Mouse (Mus musculus) intestine, embryonic 16.5 days (tissue): Measurements from ENCODE around the gene Tgfb1i1. TPM values are rescaled to one million over a fixed set of nuclear protein-coding genes. Genes with fewer than 3 reads are reported as not detected.

Experiments
- ATAC-seq: fragments of 200-750 bp; cut with Nextera tagmentation; 2 replicates; pipeline ENCODE4 v1.8.0; 2017; ENCODE audit warnings: moderate TSS enrichment, moderate library complexity
- H3K27ac ChIP-seq: fragments of 300-500 bp; sonication (generic); 2 replicates; pipeline ENCODE4 v1.5.1; 2014; ENCODE audit warnings: mild to moderate bottlenecking, low read length
- H3K27me3 ChIP-seq: fragments of 300-500 bp; sonication (generic); replicated peaks from 2 replicates; pipeline ENCODE4 v1.6.1; 2014; ENCODE audit warnings: low read length, control low read depth, mixed read lengths; ENCODE audit not compliant: control insufficient read depth, insufficient read depth
- H3K36me3 ChIP-seq: fragments of 300-500 bp; sonication (generic); 2 replicates; pipeline ENCODE4 v1.6.1; 2014; ENCODE audit warnings: low read length, control low read depth; ENCODE audit not compliant: control insufficient read depth, insufficient read depth
- H3K4me1 ChIP-seq: fragments of 300-500 bp; sonication (generic); 2 replicates; pipeline ENCODE4 v1.6.1; 2014; ENCODE audit warnings: low read length, control low read depth, mixed read lengths; ENCODE audit not compliant: control insufficient read depth, insufficient read depth
- H3K4me2 ChIP-seq: fragments of 300-500 bp; sonication (generic); 2 replicates; pipeline ENCODE4 v1.6.1; 2014; ENCODE audit warnings: low read depth, low read length, control low read depth
- H3K4me3 ChIP-seq: fragments of 300-500 bp; sonication (generic); 2 replicates; pipeline ENCODE4 v1.5.1; 2014; ENCODE audit warnings: mild to moderate bottlenecking, low read length
- H3K9ac ChIP-seq: fragments of 300-500 bp; sonication (generic); 2 replicates; pipeline ENCODE4 v1.6.1; 2014; ENCODE audit warnings: low read depth, low read length
- H3K9me3 ChIP-seq: fragments of 300-500 bp; sonication (generic); 2 replicates; pipeline ENCODE4 v1.6.1; 2016; ENCODE audit warnings: low read length, control low read depth; ENCODE audit not compliant: control insufficient read depth
- WGBS: fragments of 180-500 bp; shearing (Covaris S2); extraction: QIAGEN DNeasy Blood & Tissue Kit; methylation state at CpG from one replicate; pipeline ENCODE4 v1.1.7; 2014; 5-methylcytosine and 5-hydroxymethylcytosine counted together
- polyA plus RNA-seq: library from polyadenylated mRNA; unstranded; fragments of >200 nt; fragmentation: Nextera tagmentation; extraction: Ambion mirVana; gene quantifications from 2 replicates; pipeline ENCODE4 v1.2.1, GENCODE M21; 2015

Tgfb1i1 gene
- polyA plus RNA-seq, 1 experiment from 2014 or later = 175 TPM

- Histone ChIP-seq H3K9ac (no peak overlapping the region), H3K4me1 (peaks cover 13% of the 10 kb centered on the region), H3K27ac (no peak overlapping the region), H3K36me3 (peaks cover 11% of the 10 kb centered on the region; the same call in 1 of the 2 replicates), H3K9me3 (no peaks in the 10 kb centered on the region), H3K4me3 (no peak overlapping the region), H3K27me3 (no peaks in the 10 kb centered on the region), H3K4me2 (no peak overlapping the region)
- no peak for ATAC-seq
- 93% methylated on average over 27 of the region's 27 CpGs for WGBS
Observed at GRCm38 (mm10) chr7:128240131-128240784, 6.4 kb upstream of the Tgfb1i1 start.

DNA sequence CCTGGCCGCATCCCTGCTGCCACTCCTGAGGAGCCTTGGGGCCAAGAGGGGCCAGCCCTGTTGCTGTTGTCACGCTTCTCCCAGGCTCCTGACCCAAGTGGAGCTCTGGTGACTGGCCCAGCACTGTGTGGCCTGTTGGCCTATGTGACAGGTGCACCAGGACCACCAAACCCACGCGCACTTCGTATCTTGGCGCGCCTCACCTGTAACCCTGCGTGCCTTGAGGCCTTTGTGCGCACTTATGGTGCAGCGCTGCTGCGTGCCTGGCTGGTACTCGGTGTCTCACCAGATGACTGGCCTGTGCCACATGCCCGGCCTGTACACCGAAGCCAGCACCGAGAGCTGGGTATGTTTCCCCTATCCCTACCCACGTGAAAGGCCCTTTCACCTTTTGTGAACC is 4.3 kb upstream of the Tgfb1i1 start:
- Histone ChIP-seq H3K36me3 (peaks cover 11% of the 10 kb centered on the region; the same call in 1 of the 2 replicates), H3K4me3 (no peak overlapping the region)

GRCm38 (mm10) chr7:128243921-128244320 is 2.7 kb upstream of the Tgfb1i1 start:
- Histone ChIP-seq H3K9me3 (no peaks in the 10 kb centered on the region), H3K27ac (no peak overlapping the region), H3K36me3 (peaks cover 11% of the 10 kb centered on the region; the same call in 1 of the 2 replicates), H3K9ac (no peak overlapping the region), H3K4me3 (no peak overlapping the region), H3K27me3 (no peaks in the 10 kb centered on the region), H3K4me1 (peaks cover 16% of the 10 kb centered on the region), H3K4me2 (no peak overlapping the region)
- ATAC-seq = no peak
- WGBS = 57% methylated on average over 10 of the region's 10 CpGs

More for the DNA sequence above, 4.3 kb upstream of the Tgfb1i1 start:
- H3K27me3 ChIP-seq = no peaks in the 10 kb centered on the region
- peaks cover 11% of the 10 kb centered on the region for H3K4me1 ChIP-seq
- 95% methylated on average over 16 of the region's 16 CpGs for WGBS
- H3K27ac ChIP-seq = no peak overlapping the region
- no peak overlapping the region for H3K9ac ChIP-seq
- no peaks in the 10 kb centered on the region for H3K9me3 ChIP-seq
- H3K4me2 ChIP-seq = no peak overlapping the region
- no peak for ATAC-seq

DNA sequence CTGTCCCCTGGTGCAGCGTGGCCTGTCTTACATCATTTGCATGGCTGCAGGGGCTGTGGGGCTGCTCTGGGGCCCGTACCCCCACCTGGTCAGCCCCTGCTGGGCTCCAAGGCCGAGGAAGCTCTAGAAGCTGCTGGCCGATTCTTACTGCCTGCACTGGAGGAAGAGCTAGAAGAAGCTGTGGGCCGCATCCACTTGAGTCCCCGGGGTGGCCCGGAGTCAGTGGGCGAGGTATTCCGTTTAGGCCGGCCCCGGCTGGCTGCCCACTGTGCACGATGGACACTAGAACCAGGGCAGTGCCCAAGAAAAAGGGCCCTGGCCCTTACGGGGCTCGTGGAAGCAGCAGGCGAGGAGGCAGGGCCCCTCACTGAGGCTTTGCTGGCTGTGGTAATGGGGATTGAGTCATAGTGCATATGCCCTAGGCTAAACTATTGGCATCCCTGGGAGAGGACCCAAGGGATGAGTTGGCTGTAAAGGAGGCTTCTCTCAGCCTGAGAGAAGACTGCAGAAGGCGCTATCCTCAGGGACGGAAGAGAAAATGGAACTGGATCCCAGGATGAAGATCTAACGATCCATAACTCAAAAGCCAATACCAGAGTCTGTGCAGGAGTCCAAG is 2.1 kb upstream of the Tgfb1i1 start:
- Histone ChIP-seq H3K27ac (no peak overlapping the region), H3K4me2 (no peak overlapping the region), H3K27me3 (no peaks in the 10 kb centered on the region), H3K4me1 (peaks cover 16% of the 10 kb centered on the region), H3K4me3 (no peak overlapping the region), H3K36me3 (peaks cover 11% of the 10 kb centered on the region; the same call in 1 of the 2 replicates), H3K9ac (no peak overlapping the region), H3K9me3 (no peaks in the 10 kb centered on the region)
- WGBS = 89% methylated on average over 18 of the region's 18 CpGs
- ATAC-seq = no peak

DNA sequence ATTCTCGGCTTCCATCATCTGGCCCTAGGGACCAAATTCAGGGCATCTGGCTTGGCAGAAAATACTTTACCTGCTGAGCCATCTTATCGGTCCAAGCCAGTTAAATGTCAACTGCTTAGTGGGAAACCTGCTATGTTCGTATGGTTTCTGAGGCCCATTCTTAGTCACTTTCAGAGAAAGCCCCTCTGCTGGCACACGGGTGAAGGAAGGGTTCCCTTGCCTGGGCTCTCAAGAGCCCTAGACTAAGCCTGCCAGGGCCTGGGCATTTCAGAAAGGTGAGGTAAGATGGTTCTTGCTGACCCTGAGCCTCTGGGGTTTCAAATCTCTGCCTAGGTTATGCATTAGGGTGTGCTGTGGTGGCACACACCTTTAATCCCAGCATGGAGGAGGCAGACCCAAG is 1.1 kb upstream of the Tgfb1i1 start:
- peaks cover 13% of the 10 kb centered on the region; the same call in 1 of the 2 replicates for H3K4me1 ChIP-seq
- H3K9ac ChIP-seq = peak overlapping the region; percentile 85; the same call in 1 of the 2 replicates
- 85% methylated on average over 4 of the region's 4 CpGs for WGBS
- peak overlapping the region; percentile 97 for H3K27ac ChIP-seq
- peaks cover 6% of the 10 kb centered on the region; the same call in 1 of the 2 replicates for H3K36me3 ChIP-seq
- H3K27me3 ChIP-seq = no peaks in the 10 kb centered on the region
- H3K4me2 ChIP-seq = no peak overlapping the region
- ATAC-seq = no peak
- no peak overlapping the region for H3K4me3 ChIP-seq
- no peaks in the 10 kb centered on the region for H3K9me3 ChIP-seq

GRCm38 (mm10) chr7:128247443-128247842 is 831 bp downstream of the Tgfb1i1 start:
- ATAC-seq = peak; percentile 74
- under 1% methylated on average over 13 of the region's 13 CpGs for WGBS
- H3K9ac ChIP-seq = peak overlapping the region; percentile 85

GRCm38 (mm10) chr7:128248081-128249042 is 1.8 kb downstream of the Tgfb1i1 start:
- no peak for ATAC-seq
- Histone ChIP-seq H3K36me3 (peaks cover 6% of the 10 kb centered on the region; the same call in 1 of the 2 replicates), H3K4me3 (peak overlapping the region; percentile 66), H3K27ac (peak overlapping the region; percentile 19; the same call in 1 of the 2 replicates), H3K9me3 (no peaks in the 10 kb centered on the region), H3K4me2 (peak overlapping the region; percentile 63), H3K27me3 (no peaks in the 10 kb centered on the region), H3K4me1 (peaks cover 16% of the 10 kb centered on the region; the same call in 1 of the 2 replicates), H3K9ac (peak overlapping the region; percentile 85)
- 76% methylated on average over 10 of the region's 10 CpGs for WGBS

More at GRCm38 (mm10) chr7:128247443-128247842, 831 bp downstream of the Tgfb1i1 start:
- peak overlapping the region; percentile 63 for H3K4me2 ChIP-seq
- no peaks in the 10 kb centered on the region for H3K27me3 ChIP-seq
- H3K9me3 ChIP-seq = no peaks in the 10 kb centered on the region
- peak overlapping the region; percentile 97 for H3K27ac ChIP-seq
- H3K4me1 ChIP-seq = peaks cover 14% of the 10 kb centered on the region; the same call in 1 of the 2 replicates
- peaks cover 6% of the 10 kb centered on the region; the same call in 1 of the 2 replicates for H3K36me3 ChIP-seq
- H3K4me3 ChIP-seq = peak overlapping the region; percentile 66

DNA sequence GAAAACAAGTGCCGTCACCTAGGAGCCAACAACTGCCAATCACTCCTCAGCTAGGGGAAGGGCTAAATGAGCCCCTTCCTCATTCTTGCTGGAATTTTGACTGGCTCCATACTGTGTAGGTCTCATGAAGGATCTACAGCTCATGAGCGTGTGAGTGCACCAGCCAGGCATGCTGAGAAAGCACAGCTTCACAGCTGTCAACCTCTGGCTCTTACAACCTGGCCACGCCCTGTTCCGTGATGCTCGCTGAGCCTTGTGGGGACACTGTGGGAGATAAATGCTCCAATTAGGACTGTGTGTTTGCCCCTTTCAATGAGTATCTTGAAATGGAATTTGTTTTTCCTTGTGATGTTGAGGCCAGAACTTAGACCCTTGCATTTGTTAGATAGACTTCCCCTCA is 3.4 kb downstream of the Tgfb1i1 start:
- ATAC-seq = no peak
- Histone ChIP-seq H3K27ac (no peak overlapping the region), H3K9ac (no peak overlapping the region; the same call in 1 of the 2 replicates), H3K27me3 (no peaks in the 10 kb centered on the region), H3K4me2 (peak overlapping the region; percentile 34), H3K9me3 (no peaks in the 10 kb centered on the region), H3K36me3 (no peaks in the 10 kb centered on the region), H3K4me3 (no peak overlapping the region), H3K4me1 (peaks cover 16% of the 10 kb centered on the region; the same call in 1 of the 2 replicates)
- 72% methylated on average over 5 of the region's 5 CpGs for WGBS
